Mouse (Mus musculus) embryonic fibroblast, embryonic 13.5 days (primary cell): Measurements from ENCODE around the gene Nova2.
A peak's percentile ranks its signal among the peaks of the same experiment; 100 is the strongest.

Experiments used
- CTCF ChIP-seq: IDR thresholded peaks from 2 replicates; pipeline ENCODE4 v1.5.1; 2011; ENCODE audit warnings: mild to moderate bottlenecking, control low read depth, low read length, moderate library complexity, borderline replicate concordance; ENCODE audit not compliant: insufficient read depth
- POLR2A ChIP-seq: IDR thresholded peaks from 2 replicates; pipeline ENCODE4 v1.6.1; 2011; ENCODE audit warnings: low read depth, mild to moderate bottlenecking, control low read depth, low read length, moderate library complexity

DNA sequence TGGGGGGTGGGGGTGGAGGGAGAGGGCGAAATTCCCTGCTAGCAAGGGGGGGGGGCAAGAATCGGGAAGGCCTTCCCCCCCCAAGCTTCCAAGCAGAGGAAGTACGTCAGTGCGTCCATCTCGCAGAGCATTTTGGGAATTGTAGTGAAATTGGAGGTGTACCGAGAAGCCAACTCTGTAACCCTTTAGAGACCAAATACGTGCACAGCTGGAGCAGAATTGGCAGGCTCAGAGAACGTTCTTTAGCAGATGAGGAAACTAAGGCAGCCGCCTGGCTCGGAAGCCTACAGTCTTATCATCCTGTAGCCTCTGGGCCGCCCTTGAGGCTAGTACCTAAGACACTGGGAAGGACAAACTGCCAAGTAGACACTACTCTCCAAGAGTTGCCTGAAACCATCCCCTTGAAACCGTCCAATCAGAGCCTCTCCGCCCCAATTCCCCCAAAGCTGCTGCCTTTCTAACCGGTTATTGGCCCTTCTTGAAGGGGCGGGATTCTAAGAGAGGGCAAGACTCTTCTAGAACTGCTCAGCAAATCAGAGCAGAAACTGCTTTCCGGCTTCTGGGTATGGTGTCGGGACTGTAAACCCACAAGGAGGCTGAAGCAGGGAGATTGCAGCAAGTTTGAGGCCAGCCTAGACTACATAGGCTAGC lies 77.3 kb downstream of the Nova2 start:
- TF ChIP-seq POLR2A = peak; percentile 76
- TF ChIP-seq CTCF = no peak
